Mouse (Mus musculus) kidney, postnatal 10 days (tissue): ENCODE measurements around the gene Slc38a5.
A peak's percentile ranks its signal among the peaks of the same experiment; 100 is the strongest.

ENCODE experiments used
- DNase-seq: peaks from one replicate; pipeline ENCODE4 v3.0.0; 2021; ENCODE audit warnings: mixed read lengths

Slc38a5 gene

DNA sequence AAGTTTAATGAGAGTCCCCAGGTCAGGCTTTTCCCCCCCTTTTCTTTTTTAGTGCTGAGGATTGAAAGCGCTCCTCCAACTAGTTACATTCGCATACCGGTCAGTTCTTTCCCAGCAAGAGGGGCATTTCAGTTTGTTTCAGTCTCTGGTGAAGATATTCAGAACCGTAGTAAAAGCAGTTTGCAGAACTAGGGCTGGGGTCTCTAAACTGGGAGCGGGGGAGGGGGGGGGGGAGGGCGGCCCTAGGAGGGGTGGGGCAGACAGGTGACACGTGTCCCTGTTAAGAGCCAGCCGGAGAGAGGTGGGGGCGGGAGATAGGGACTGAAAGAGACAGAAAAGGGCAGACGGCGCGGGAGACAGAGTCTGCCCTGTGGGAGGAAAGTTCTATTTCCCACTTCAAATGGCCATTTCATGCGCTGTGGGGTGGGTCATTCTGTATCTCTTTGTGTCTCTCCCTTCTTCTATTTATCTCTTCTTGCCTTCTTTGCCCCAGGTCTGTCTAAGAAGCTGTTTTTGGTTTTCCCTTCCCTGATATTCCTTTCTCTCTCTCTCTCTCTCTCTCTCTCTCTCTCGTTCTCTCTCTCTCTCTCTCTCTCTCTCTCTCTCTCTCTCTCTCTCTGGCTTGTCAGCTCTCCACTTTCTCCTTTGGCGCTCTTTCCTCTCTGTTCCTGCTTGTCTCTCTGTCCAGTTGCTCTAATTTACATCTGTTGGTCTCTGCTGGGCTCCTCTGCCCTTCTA is at the start of gene Slc38a5:
Gene Slc38a5, plus strand, starts transcription at position 51 of the 738 bp plus-strand sequence.
- no peak for DNase-seq

- no peak for DNase-seq
These were observed 48.6 kb upstream of the Slc38a5 start for GRCm38 (mm10) chrX:8222296-8222677.

- no peak for DNase-seq
These were observed 48.1 kb upstream of the Slc38a5 start for GRCm38 (mm10) chrX:8222678-8223421.

- no peak for DNase-seq
These were observed 47.5 kb upstream of the Slc38a5 start for GRCm38 (mm10) chrX:8223473-8223872.

- DNase-seq, result no peak
These were observed 40.7 kb upstream of the Slc38a5 start for GRCm38 (mm10) chrX:8230272-8230671.

GRCm38 (mm10) chrX:8233602-8234001 is 37.3 kb upstream of the Slc38a5 start:
- no peak for DNase-seq

DNA sequence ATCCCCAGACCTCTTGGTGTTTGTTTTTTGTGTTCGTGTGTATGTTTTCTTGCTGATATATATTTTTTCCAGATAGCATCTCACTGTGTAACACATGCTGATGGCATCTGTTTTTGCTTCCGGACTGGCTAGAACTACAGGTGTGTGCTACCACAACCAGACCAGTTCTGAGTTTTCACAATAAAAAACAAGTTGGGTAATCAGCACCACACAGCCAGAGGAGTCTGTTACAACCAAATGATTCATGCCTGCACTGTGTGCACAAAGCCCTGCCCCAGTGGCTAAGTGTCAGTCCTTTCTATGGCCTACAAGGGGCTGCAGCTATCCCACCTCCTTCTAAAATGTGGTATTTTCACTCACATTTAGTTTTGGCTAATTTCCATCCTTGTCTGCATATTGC is 34.2 kb upstream of the Slc38a5 start:
- no peak for DNase-seq

GRCm38 (mm10) chrX:8238804-8239395 is 32.0 kb upstream of the Slc38a5 start:
- no peak for DNase-seq

DNA sequence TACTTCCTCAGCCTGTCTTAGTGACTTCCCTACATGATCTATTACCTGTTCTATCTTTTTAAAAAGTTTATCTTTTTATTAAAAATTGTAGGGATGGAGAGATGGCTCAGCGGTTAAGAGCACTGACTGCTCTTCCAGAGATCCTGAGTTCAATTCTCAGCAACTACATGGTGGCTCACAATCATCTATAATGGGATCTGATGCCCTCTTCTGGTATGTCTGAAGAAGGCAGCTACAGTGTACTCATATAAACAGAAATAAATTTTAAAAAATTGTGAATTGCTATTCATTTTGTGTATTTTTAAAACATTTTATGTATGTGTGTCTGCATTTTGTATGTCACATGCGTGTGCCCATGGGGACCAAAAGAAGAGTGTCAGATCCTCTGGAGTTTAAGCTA is 23.3 kb upstream of the Slc38a5 start:
- DNase-seq, result no peak

DNA sequence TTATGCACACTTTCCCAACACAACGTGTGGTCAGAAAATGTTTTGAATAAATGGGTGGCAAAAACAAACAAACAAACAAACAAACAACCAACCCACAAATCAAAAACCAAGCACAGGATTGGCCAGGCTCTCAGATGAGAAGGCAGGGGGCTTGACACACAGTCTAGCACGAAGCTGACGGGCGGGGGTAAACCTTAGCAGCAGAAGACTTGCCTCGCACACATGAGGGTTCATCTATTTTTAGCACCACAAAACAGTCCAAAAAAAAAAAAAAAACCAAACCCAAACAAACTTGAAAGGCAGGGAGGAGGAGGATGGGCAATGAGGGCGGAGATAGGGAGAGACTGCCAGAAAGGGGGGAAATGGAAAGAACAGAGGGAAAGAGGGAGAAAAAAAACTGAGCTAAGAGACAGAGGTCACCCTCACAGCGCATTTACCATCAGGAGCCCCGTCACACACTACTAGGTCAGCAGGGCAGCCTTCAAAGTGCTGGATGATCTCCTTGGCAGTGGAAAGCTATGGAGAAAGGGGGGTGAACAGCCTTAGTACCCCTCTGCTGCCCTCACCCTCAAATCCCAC is 22.3 kb upstream of the Slc38a5 start:
- DNase-seq, result no peak

- DNase-seq, result no peak
These were observed 19.1 kb upstream of the Slc38a5 start for GRCm38 (mm10) chrX:8251789-8252333.

GRCm38 (mm10) chrX:8252334-8253285 is 18.3 kb upstream of the Slc38a5 start, which contains the start of gene Ftsj1:
Ftsj1 (minus strand) TSS chrX:8252406.
- DNase-seq, result peak; percentile 88

- DNase-seq, result peak; percentile 25
These were observed 17.2 kb upstream of the Slc38a5 start for GRCm38 (mm10) chrX:8253711-8254110.

DNA sequence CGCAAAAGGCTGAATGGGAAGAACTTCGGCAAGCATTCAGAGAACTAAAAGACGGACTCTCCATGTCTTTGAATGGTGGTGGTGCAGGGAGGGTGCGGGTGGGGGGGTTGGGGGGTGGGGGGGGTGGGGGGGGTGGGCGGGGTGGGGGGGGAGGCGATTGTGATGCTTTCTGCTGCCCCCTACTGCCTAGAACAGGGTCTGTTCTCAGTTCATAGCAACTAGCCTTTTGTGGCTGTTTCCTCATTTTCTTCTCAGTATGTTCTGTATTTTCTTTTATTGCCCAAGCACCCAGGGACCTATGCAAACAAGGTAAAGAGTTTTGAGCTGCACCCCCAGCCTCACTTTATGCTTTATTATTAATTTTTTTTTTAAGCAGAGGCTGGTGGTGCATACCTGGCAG is 15.1 kb upstream of the Slc38a5 start:
- no peak for DNase-seq

GRCm38 (mm10) chrX:8259478-8259877 is 11.5 kb upstream of the Slc38a5 start:
- DNase-seq, result no peak

DNA sequence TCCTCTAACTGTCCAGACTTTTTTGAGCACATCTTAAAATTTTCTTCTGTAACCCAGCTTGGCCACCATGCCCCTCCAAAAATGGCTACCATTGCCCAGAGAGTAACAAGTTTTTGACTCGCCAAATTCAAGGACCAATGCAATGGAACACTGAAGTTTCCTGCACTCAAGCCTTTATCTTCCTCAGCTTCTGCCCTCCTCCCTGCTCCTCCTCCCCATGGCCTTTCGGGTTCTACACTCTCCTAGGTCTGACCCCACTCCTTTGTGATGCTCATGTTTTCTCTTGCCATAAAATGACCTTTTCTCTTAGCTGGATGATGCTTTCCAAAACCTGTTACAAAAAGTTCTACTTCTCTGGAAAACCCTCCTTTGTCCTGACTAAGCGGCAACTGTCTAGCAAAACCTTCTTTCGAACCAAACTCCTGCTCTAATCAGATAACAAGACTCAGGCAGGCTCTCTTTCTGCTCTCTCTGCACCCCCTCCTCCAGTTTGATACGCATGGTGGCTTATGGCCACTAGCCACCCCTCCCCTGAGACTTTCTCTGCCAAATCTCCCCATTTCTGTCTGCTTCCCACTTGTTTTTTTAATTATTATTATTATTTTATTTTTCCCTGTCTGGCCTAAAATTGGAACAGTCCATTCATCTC is 7.7 kb upstream of the Slc38a5 start:
- DNase-seq, result no peak

DNA sequence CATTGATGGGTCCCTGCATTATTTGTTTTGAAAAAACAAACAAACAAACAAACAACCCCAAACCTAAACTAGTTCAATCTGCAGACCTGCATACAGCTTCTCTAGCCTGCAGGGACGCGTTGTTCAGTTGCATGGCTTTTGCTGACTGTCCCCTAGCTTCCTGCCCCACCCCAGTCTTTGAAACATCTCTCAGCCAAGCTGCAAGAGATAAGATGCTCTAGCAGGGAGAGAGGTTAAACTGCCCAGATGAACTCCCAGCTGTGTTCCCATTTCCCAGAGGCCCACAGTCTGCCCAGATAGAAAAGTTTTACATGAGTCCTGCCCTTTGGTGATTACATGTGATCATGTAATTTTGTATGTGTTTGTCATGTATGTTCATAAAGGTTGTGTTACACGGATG is 6.7 kb upstream of the Slc38a5 start:
- DNase-seq, result no peak

GRCm38 (mm10) chrX:8272000-8272399 is 1.1 kb downstream of the Slc38a5 start:
- DNase-seq, result no peak

DNA sequence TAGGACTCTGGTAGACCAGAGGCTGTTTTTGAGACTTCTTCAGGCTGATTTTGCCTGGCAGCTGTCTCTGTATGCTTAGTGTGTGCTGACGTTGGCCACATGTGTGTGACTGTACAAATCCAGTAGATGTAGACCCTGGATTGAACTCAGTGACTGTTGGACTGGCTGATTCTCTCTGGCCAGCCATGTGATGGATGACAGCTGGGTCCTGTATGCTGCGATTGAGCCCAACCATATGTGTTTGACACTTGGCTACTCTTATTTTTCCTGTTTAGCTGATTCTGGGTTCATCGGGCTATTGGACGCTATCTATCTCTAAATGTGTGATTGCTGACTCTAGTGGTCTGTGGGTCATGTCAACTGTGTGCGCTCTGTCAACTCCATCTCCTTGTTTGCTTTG is 3.1 kb downstream of the Slc38a5 start:
- peak; percentile 59 for DNase-seq

DNA sequence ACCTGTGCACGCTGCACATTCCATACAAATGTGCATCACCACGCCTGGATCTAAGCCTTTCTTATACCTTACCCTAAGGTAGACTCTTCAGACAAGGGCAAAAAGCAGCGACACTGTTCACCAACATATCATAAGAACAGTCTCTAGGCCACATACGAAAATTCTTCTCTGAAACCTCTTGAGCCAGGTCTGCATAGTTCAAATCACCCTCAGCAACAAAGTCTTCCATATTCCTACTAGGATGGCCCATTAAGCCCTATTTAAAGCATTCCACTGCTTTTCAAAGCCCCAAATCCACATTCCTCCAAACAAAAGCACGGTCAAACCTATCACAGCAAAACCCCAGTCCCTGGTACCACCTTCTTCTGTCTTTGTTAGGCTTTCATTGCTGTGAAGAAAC is 17.7 kb downstream of the Slc38a5 start:
- no peak for DNase-seq

DNA sequence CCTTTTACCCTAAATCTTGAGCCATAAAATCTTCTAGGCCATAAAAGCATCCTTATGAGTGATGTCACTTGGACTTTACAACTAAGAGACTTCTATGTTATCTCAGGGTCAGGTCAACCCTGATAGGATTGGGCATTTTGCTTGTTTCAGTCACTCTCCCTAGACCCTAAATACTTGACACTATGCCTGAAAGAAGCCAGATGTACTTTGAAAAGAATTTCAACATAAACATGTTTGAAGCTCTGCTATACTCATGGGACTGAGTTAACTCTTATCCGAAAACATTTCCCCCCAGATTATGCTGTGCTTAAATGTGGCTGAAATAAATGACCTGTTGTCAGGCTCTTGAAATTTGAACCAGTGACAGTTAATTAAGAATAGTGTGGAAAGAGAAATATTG is 38.4 kb downstream of the Slc38a5 start:
- DNase-seq, result no peak

DNA sequence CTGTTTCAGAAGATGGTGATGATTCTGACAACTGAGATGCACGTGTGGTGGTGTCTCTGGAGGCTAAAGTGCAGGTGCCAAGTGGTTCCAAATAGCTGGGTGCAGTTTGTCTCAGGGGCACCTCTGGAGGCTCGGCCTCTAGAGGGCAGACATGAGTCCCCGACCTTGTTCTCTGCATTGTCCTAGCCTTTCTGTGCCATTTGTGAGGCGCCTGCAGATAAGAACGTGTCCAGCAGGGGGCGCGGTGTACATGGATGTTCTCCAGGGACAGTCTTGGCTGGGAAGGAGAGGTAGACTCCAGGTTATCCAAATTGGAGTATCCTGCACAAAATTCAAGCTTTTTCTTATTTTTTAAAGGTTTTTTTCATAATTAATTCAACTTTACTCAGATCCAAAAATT is 44.0 kb downstream of the Slc38a5 start:
- DNase-seq, result peak; percentile 50
